Mouse (Mus musculus): ENCODE measurements around the gene Cc2d1a. TPM values are rescaled to one million over a fixed set of nuclear protein-coding genes. Genes with fewer than 3 reads are reported as not detected.

Gene Cc2d1a
- polyA plus RNA-seq, 1 experiment from 2014 or later, result 23.6 TPM

DNA sequence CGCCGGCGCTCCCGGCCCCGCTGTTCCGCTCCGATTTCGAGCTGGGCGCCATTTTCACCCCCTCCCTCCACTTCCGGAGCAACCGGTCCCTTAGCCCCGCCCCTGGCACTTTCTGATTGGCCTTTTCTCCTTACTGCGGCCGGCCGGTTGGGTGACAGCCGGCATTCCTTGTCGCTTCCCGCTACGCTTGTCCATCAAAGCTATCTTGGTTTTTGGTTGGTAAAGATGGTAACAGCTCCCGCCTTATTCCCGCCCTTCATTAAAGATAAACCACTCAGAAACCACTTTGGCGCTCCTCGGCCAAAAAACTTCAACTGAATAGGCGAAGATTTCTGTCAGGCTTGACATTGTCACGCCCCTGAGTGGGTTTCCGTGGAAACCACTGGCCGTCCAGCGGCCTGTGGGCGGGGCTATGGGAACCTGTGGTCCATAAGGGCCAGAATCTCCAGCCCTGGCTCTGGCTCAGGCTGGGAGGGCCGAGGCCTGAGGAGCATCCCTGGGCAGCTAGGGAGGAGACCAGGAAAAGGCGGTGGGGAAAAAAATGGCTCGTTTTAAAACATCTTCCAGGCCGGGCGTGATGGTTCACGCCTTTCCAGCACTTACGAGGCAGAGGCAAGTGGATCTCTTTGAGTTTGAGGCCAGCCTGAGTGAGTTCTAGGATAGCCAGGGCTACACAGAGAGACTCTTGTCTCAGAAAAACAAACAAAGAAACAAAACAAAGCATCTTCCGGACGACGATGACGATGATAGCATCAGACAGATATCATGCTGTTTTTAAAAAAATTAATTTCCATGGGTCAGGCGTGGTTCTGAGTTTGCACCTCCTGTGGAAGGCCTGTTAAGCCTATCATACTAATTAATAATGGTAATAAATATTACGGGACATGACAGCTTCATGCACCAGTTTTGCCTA is 42.8 kb downstream of the Cc2d1a start, which contains the start of gene Dcaf15:
Gene Dcaf15, minus strand, starts transcription at position 72 of the 913 bp plus-strand sequence.
- no peaks in the 10 kb centered on the region for H3K27me3 ChIP-seq (ENCODE audit: insufficient read depth, low read length)
- no peaks in the 10 kb centered on the region for H3K9me3 ChIP-seq (ENCODE audit: low read depth, low read length)
- H3K9ac ChIP-seq, result peak within 1 kb of the TSS; percentile 77
- DNase-seq (peak; percentile 100), ATAC-seq (ENCODE audit: insufficient read depth) (peak; percentile 97)
- no peak for TF ChIP-seq CTCF (IDR thresholded peaks at IDR 0.05; ENCODE audit: low read depth)
- 5% methylated on average over 42 of the region's 42 CpGs for WGBS
- peak within 1 kb of the TSS; percentile 74 for H3K27ac ChIP-seq (ENCODE audit: low read depth)
- peak within 1 kb of the TSS; percentile 66 for H3K4me3 ChIP-seq (ENCODE audit: low read depth, low read length)
- peaks cover 7% of the 10 kb centered on the region for H3K4me1 ChIP-seq (ENCODE audit: insufficient read depth)
- peaks cover 28% of the 10 kb centered on the region for H3K36me3 ChIP-seq (ENCODE audit: insufficient read depth)
- peak within 1 kb of the TSS; percentile 71 for H3K4me2 ChIP-seq

DNA sequence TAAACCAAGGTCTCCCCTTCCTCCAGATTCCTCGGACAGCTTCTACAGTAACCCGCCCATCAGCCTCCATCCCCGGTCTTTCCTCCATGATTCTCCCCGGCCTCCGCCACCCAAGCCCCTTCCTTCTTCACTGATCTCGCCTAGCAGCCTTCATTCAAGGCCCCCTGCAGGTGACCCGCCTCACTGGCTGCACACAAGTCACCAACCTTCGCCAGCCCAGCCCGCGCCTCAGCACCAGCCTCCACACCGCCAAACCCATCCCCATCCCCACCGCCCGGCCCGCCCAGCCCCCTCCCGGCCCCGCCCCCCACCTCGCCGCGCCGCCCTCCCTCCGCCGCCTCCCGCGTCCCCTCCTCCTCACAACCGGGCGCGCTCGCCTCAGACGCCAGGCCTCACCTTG is 43.5 kb downstream of the Cc2d1a start:
- H3K27ac ChIP-seq (ENCODE audit: low read depth), result peak overlapping the region; percentile 74
- ATAC-seq (ENCODE audit: insufficient read depth) (peak; percentile 78), DNase-seq (peak; percentile 77)
- H3K4me3 ChIP-seq (ENCODE audit: low read depth, low read length), result peak overlapping the region; percentile 66
- TF ChIP-seq CTCF (IDR thresholded peaks at IDR 0.05; ENCODE audit: low read depth), result peak; percentile 52
- peak overlapping the region; percentile 71 for H3K4me2 ChIP-seq
- H3K27me3 ChIP-seq (ENCODE audit: insufficient read depth, low read length), result no peaks in the 10 kb centered on the region
- no peaks in the 10 kb centered on the region for H3K9me3 ChIP-seq (ENCODE audit: low read depth, low read length)
- peak overlapping the region; percentile 77 for H3K9ac ChIP-seq
- WGBS, result 2% methylated on average over 26 of the region's 29 CpGs
- H3K4me1 ChIP-seq (ENCODE audit: insufficient read depth), result peaks cover 7% of the 10 kb centered on the region
- peaks cover 35% of the 10 kb centered on the region for H3K36me3 ChIP-seq (ENCODE audit: insufficient read depth)

DNA sequence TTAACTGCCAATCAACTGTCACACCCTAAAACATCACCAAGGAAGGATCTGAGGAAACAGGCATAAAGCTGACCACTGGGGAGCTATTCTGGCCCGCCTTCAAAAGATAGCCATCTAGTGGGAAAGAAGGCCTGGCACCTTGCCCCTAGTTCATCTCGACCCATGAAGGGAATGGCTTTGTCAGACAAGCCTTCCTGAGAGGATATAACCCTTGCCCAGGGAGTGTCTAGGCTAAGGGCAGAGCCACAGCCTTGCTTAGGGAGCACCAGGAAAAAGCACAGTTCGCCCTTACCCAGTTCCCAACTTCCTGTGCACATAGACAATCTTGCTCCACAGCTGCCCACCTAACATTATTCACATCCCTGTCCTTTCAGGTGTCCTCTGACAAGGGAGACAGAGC is 44.1 kb downstream of the Cc2d1a start:
- no peak overlapping the region for H3K27ac ChIP-seq (ENCODE audit: low read depth)
- no peak for DNase-seq
- H3K27me3 ChIP-seq (ENCODE audit: insufficient read depth, low read length), result no peaks in the 10 kb centered on the region
- ATAC-seq (ENCODE audit: insufficient read depth), result no peak
- H3K4me1 ChIP-seq (ENCODE audit: insufficient read depth), result peaks cover 7% of the 10 kb centered on the region
- H3K4me3 ChIP-seq (ENCODE audit: low read depth, low read length), result peak overlapping the region; percentile 66
- peaks cover 41% of the 10 kb centered on the region for H3K36me3 ChIP-seq (ENCODE audit: insufficient read depth)
- no peaks in the 10 kb centered on the region for H3K9me3 ChIP-seq (ENCODE audit: low read depth, low read length)
- WGBS, result 42% methylated on average over 3 of the region's 3 CpGs
- TF ChIP-seq CTCF (IDR thresholded peaks at IDR 0.05; ENCODE audit: low read depth), result no peak
- H3K4me2 ChIP-seq, result peak overlapping the region; percentile 71
- H3K9ac ChIP-seq, result peak overlapping the region; percentile 77

DNA sequence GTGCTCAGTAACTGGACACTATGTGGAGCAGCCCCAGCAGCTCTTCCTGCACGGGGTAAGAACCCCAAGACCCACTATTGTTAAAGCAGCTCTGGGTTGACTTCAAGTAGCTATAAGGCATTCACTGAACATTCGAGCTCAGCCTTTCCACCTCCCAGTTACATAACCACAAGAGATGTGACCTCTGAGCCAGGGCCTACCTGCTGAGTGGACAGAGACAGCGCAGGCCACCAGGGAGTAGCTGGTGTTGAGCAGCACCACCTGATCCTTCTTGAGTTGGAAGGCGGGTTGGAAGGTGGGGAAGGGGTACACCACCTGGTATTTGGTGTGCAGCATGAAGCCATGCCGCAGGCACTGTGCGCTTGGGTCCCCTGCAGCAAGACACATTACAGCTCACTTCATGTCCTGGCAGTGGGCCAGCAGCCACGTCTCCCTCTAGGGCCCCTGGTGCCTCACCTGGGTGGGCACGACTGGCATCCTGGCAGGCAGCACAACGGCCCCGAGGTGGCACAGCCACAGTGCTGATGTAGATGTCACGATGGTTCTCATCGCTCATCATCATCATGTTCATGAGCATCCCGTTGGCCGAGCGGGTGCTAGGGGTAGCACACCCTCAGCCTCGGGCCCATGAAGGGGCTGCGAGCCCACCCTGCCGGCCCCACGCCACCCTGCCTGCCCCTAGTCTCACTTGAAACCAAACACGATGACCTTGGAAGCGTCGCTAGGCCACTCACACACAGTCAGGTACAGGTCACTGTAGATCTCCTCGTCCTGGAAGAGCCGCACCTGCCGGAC is 46.1 kb downstream of the Cc2d1a start:
- Histone ChIP-seq H3K4me1 (ENCODE audit: insufficient read depth) (peaks cover 7% of the 10 kb centered on the region), H3K27ac (ENCODE audit: low read depth) (no peak overlapping the region), H3K4me3 (ENCODE audit: low read depth, low read length) (no peak overlapping the region), H3K27me3 (ENCODE audit: insufficient read depth, low read length) (no peaks in the 10 kb centered on the region), H3K36me3 (ENCODE audit: insufficient read depth) (peaks cover 60% of the 10 kb centered on the region), H3K9ac (no peak overlapping the region), H3K4me2 (no peak overlapping the region), H3K9me3 (ENCODE audit: low read depth, low read length) (no peaks in the 10 kb centered on the region)
- TF ChIP-seq CTCF (IDR thresholded peaks at IDR 0.05; ENCODE audit: low read depth), result no peak
- DNase-seq, result no peak
- WGBS, result 90% methylated on average over 25 of the region's 25 CpGs
- no peak for ATAC-seq (ENCODE audit: insufficient read depth)

DNA sequence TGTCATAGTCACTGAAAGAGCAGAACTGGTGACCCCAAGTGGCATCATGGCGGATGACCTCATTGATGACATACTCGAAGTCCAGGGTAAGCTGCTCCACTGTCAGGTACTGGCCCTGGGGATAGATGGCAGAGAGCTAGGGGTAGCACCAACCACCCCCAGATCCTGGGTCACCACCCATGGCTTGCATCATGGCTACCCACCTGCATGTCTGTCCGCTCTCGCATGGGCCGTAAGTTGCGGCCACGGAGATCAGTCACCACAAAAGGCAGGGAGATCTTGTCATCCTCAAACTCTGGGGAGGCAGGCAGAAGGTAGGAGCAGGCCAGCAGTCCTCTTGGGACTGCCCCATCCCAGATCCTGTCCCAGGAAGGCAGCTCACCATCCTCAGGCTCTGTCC is 49.4 kb downstream of the Cc2d1a start:
- 93% methylated on average over 7 of the region's 7 CpGs for WGBS
- Histone ChIP-seq H3K9ac (no peak overlapping the region), H3K4me3 (ENCODE audit: low read depth, low read length) (no peak overlapping the region), H3K4me1 (ENCODE audit: insufficient read depth) (peaks cover 4% of the 10 kb centered on the region), H3K27ac (ENCODE audit: low read depth) (no peak overlapping the region), H3K9me3 (ENCODE audit: low read depth, low read length) (no peaks in the 10 kb centered on the region), H3K36me3 (ENCODE audit: insufficient read depth) (peaks cover 90% of the 10 kb centered on the region), H3K4me2 (no peak overlapping the region), H3K27me3 (ENCODE audit: insufficient read depth, low read length) (no peaks in the 10 kb centered on the region)
- ATAC-seq (ENCODE audit: insufficient read depth) (no peak), DNase-seq (no peak)
- TF ChIP-seq CTCF (IDR thresholded peaks at IDR 0.05; ENCODE audit: low read depth), result no peak

DNA sequence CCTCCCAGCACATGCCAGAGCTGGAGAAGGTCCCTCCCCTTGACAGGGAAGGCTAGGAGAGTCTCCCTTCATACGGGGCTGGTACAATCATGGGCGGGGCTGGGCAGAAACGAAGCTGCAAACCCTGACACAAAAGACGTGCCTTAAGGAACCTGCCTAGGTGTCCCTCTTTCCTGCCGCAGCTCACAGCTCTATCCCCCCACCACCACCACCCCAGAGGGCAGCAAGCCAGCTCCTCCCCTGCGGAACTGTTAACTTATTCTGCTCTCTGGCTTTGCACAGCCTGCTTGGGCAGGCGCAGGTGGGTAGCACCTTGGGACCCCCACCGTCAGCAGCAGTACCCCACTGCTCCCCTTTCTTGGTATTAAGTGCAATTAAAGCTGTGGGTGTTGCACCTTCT is 51.7 kb downstream of the Cc2d1a start:
- Histone ChIP-seq H3K9me3 (ENCODE audit: low read depth, low read length) (no peaks in the 10 kb centered on the region), H3K4me1 (ENCODE audit: insufficient read depth) (no peaks in the 10 kb centered on the region), H3K4me3 (ENCODE audit: low read depth, low read length) (no peak overlapping the region), H3K27me3 (ENCODE audit: insufficient read depth, low read length) (no peaks in the 10 kb centered on the region), H3K27ac (ENCODE audit: low read depth) (no peak overlapping the region), H3K36me3 (ENCODE audit: insufficient read depth) (peaks cover 91% of the 10 kb centered on the region), H3K4me2 (no peak overlapping the region), H3K9ac (no peak overlapping the region)
- ATAC-seq (ENCODE audit: insufficient read depth) (no peak; the same call in 1 of the 2 replicates), DNase-seq (no peak)
- WGBS, result 61% methylated on average over 8 of the region's 8 CpGs
- no peak for TF ChIP-seq CTCF (IDR thresholded peaks at IDR 0.05; ENCODE audit: low read depth)

DNA sequence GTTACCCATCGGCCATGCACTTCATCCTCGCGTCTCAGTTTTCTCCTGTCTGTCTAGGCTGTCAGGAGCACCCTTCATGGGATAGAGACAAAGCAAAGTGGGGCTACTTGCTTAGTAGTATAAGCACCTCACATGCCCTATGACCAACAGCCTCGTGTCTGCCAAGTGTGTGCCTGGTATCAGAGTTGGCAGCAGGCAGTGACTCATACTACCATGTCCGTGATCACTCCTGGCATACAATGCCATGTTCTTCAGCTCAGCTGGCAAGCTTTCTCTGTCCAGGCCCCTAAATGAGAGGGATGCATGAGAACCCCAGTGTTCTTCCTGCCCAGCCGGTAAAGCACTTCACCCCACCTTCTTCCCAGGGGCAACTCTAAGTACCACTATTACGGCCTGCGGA is 57.2 kb downstream of the Cc2d1a start:
- Histone ChIP-seq H3K9me3 (ENCODE audit: low read depth, low read length) (no peaks in the 10 kb centered on the region), H3K27me3 (ENCODE audit: insufficient read depth, low read length) (no peaks in the 10 kb centered on the region), H3K27ac (ENCODE audit: low read depth) (no peak overlapping the region), H3K4me1 (ENCODE audit: insufficient read depth) (no peaks in the 10 kb centered on the region), H3K4me2 (no peak overlapping the region), H3K4me3 (ENCODE audit: low read depth, low read length) (no peak overlapping the region), H3K9ac (no peak overlapping the region), H3K36me3 (ENCODE audit: insufficient read depth) (peaks cover 84% of the 10 kb centered on the region)
- DNase-seq (no peak), ATAC-seq (ENCODE audit: insufficient read depth) (no peak)
- 88% methylated on average over 8 of the region's 8 CpGs for WGBS
- TF ChIP-seq CTCF (IDR thresholded peaks at IDR 0.05; ENCODE audit: low read depth), result no peak
